Mouse (Mus musculus) cerebellum, adult 2 months (tissue): Measurements from ENCODE around the gene Hoxb5. TPM values are rescaled to one million over a fixed set of nuclear protein-coding genes. Genes with fewer than 3 reads are reported as not detected.
A peak's percentile ranks its signal among the peaks of the same experiment; 100 is the strongest.

Experiments used
- DNase-seq, 2 experiments: peaks; one replicate each; pipeline ENCODE4 v3.0.0; 2021
- H3K27ac ChIP-seq: fragments of 200-500 bp; 2 replicates; pipeline ENCODE4 v1.5.1; 2012; ENCODE audit warnings: low read length, control low read depth, inconsistent platforms; ENCODE audit not compliant: insufficient read depth
- H3K27me3 ChIP-seq: fragments of 200-500 bp; 2 replicates; pipeline ENCODE4 v1.6.1; 2012; ENCODE audit warnings: inconsistent platforms, mild to moderate bottlenecking, low read length, moderate library complexity; ENCODE audit not compliant: control insufficient read depth, insufficient read depth
- H3K4me1 ChIP-seq: fragments of 200-500 bp; 2 replicates; pipeline ENCODE4 v1.6.1; 2011; ENCODE audit warnings: low read length; ENCODE audit not compliant: control insufficient read depth, insufficient read depth
- H3K4me3 ChIP-seq: fragments of 200-500 bp; replicated peaks from 2 replicates; pipeline ENCODE3; 2011; ENCODE audit warnings: mild to moderate bottlenecking, low read depth, low read length, control low read depth; ENCODE audit not compliant: insufficient read depth
- CTCF ChIP-seq: fragments of 200-500 bp; IDR thresholded peaks from 2 replicates; pipeline ENCODE4 v1.5.1; 2011; ENCODE audit warnings: low read depth, mild to moderate bottlenecking, control low read depth, low read length, moderate library complexity, borderline replicate concordance; ENCODE audit not compliant: insufficient read depth
- POLR2A ChIP-seq: fragments of 200-500 bp; IDR thresholded peaks from 2 replicates; pipeline ENCODE4 v1.6.1; 2011; ENCODE audit warnings: low read length, control low read depth, borderline replicate concordance; ENCODE audit not compliant: insufficient read depth
- WGBS: fragments of 180-500 bp; shearing (Covaris S2); methylation state at CpG from one replicate; pipeline ENCODE4 v1.1.7; 2018; 5-methylcytosine and 5-hydroxymethylcytosine counted together
- polyA plus RNA-seq: library from polyadenylated mRNA; depleted of rRNA; stranded (reverse); fragments of >200 nt; gene quantifications from 2 replicates; pipeline ENCODE4 v1.2.3, GENCODE M21; 2012

Hoxb5 gene
- polyA plus RNA-seq, 1 experiment: 6.8 TPM

GRCm38 (mm10) chr11:96260310-96260970 is 42.7 kb upstream of the Hoxb5 start:
- H3K4me1 ChIP-seq: no peaks in the 10 kb centered on the region
- no peak overlapping the region for H3K4me3 ChIP-seq
- no peak overlapping the region for H3K27ac ChIP-seq
- 2% methylated on average over 23 of the region's 23 CpGs for WGBS
- no peak for TF ChIP-seq CTCF
- no peak for TF ChIP-seq POLR2A
- DNase-seq: no peak
- peaks cover 5% of the 10 kb centered on the region; the same call in 1 of the 2 replicates for H3K27me3 ChIP-seq

DNA sequence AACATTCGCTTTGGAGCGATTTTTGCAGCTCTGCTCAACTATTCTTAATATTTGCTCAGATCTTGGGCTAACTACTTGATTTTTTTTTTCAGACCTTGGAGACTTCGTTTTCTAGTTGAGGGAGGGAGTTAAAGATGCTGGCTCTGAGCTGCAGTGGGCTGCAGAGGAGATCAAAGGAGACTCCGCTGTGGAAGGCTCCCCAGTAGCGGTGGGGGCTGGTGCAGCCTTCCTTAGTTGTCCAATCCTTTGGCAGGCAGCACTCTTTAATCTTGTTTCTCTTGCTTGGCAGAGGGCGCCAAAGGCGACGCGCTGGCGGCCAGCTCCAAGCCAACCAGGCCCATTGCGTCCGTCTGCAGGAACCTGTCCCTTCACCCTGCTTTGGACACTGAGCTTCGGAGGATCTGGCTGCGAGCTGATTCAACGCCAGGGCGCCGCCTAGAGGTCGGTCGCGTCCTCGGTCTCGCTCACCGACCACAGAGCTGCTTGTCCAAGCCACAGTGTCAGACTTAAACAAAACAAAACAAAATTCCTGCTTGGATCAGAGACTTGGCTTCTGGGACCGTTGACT is 41.7 kb upstream of the Hoxb5 start:
- DNase-seq: no peak
- TF ChIP-seq POLR2A (no peak), CTCF (peak; percentile 24; the same call in 1 of the 2 replicates)
- Histone ChIP-seq H3K27me3 (peaks cover 5% of the 10 kb centered on the region; the same call in 1 of the 2 replicates), H3K4me3 (no peak overlapping the region), H3K4me1 (no peaks in the 10 kb centered on the region), H3K27ac (no peak overlapping the region)
- 2% methylated on average over 24 of the region's 24 CpGs for WGBS

DNA sequence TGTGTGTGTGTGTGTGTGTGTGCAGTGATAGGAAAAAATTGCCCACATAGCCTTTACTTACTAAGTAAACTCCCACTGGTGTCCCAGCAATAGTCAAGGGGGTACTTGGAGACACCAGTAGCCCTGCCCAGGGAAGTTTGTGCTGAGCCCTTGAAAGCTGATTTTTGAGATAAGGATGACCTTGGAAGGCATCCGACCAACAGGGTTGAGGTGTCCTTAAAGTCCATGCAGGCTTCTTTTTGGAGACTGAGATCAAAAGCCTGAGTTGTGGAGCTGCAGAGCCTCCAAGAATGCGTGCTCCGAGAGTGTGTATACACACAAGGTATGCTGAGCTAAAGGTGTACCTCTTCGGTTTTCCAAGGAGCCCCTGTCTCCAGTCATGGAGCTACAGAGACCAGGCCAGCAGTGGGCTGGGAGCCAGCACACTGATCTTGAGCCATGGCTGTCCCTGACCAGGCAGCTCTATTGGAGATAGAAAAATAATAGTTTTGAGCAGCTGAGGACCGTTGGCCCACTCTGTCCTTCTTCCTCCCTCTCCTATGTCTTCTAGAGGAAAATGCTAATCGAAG is 40.8 kb upstream of the Hoxb5 start:
- Histone ChIP-seq H3K27me3 (peaks cover 8% of the 10 kb centered on the region; the same call in 1 of the 2 replicates), H3K4me3 (no peak overlapping the region), H3K27ac (no peak overlapping the region), H3K4me1 (no peaks in the 10 kb centered on the region)
- no peak for DNase-seq
- WGBS: 13% methylated on average over 6 of the region's 6 CpGs
- TF ChIP-seq POLR2A: no peak
- TF ChIP-seq CTCF: no peak

DNA sequence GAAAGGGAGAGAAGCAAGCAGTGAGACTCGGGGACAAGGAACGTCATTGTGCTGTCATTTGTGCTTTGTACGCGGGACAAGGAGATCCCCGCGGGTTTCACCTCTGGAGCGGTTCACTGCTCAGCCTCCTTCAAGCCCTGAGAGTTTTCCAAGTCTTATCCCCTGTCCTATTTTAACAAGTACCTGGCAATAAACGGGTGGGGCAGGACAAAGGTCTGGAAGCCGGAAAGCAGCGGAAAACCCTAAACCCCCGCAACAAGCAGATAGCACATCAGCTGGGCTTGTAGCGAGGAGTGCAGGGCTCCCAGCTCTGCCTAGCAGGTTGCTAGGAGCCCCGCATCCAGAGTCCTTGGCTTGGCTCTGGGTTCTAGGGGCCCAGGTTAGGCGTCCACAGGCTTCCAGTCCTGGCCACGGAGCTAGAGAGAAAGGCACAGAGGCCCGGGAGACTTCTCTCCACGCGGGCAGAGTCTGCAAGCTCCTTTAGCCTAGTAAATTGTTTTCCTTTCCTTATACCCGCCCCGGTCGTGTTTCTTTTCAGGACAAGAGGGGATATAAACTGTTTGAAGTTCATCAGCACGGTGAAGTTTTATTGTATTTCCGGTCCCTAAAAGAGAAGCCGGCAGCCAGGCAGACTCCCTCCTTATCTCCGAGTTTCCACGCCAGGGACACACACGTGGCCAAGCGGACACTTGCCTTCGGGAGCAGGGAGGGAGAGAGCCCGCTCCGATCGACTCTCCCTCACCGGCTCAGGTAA is 39.3 kb upstream of the Hoxb5 start:
- Histone ChIP-seq H3K4me3 (no peak overlapping the region), H3K27ac (no peak overlapping the region), H3K27me3 (peaks cover 11% of the 10 kb centered on the region; the same call in 1 of the 2 replicates), H3K4me1 (no peaks in the 10 kb centered on the region)
- WGBS: 1% methylated on average over 33 of the region's 33 CpGs
- TF ChIP-seq CTCF (no peak), POLR2A (no peak)
- DNase-seq: no peak

GRCm38 (mm10) chr11:96264390-96265020 is 38.6 kb upstream of the Hoxb5 start:
- 5% methylated on average over 8 of the region's 8 CpGs for WGBS
- H3K4me3 ChIP-seq: no peak overlapping the region
- TF ChIP-seq POLR2A (no peak), CTCF (no peak)
- H3K27me3 ChIP-seq: peaks cover 13% of the 10 kb centered on the region; the same call in 1 of the 2 replicates
- no peaks in the 10 kb centered on the region for H3K4me1 ChIP-seq
- DNase-seq: no peak
- H3K27ac ChIP-seq: no peak overlapping the region

DNA sequence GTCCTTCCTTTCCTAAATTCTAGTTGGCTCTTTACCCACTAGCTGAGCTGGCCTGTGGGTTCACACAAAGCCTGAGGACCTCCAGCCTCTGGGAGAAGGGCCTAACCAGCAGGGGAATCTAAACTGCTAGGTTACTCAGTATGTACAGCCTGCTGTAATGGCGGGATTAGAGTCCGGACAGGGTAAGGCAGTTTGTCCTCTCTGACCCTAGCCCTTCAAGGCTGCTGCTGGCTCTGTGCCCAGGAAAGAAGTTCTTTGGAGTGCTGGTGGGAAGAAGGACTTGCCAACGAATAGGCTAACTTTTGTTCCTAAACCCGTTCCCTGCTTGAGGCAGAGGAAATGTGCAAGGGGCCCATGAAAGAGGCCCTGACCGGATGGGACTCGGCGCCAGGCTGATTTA is 37.2 kb upstream of the Hoxb5 start:
- 2% methylated on average over 7 of the region's 7 CpGs for WGBS
- no peak overlapping the region for H3K27ac ChIP-seq
- TF ChIP-seq POLR2A (no peak), CTCF (no peak)

GRCm38 (mm10) chr11:96267021-96267920 is 35.9 kb upstream of the Hoxb5 start:
- WGBS: 10% methylated on average over 7 of the region's 7 CpGs
- Histone ChIP-seq H3K4me3 (no peak overlapping the region), H3K27ac (no peak overlapping the region), H3K4me1 (no peaks in the 10 kb centered on the region), H3K27me3 (peaks cover 18% of the 10 kb centered on the region; the same call in 1 of the 2 replicates)
- TF ChIP-seq CTCF: no peak
- no peak for TF ChIP-seq POLR2A
- DNase-seq: no peak

More for the DNA sequence above, 37.2 kb upstream of the Hoxb5 start:
- Histone ChIP-seq H3K4me1 (no peaks in the 10 kb centered on the region), H3K27me3 (peaks cover 18% of the 10 kb centered on the region; the same call in 1 of the 2 replicates), H3K4me3 (no peak overlapping the region)
- no peak for DNase-seq
